In the genomic region with DNA sequence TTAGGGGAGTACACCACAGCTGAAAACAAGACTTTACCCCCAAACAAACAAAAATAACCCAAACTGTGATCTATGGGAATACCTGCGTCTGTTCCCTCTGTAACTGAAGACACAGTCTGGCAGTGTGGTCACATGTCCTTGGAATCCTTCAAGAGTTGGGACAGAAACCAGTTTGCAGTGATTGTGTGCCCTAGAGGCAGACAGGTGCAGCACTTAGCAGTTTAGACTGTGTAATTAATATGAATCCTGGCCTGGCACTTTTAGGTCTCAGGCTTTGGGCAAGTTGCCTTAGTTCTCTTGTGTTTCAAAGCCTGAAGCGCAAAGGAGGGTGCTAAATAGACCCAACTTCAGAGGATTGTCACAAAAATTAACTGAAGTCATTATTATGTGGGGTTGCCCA, we compare ENCODE assay signal across 10 mouse cellular contexts.
DNase-seq lines count a peak whose midpoint lies in the region; ATAC-seq and TF ChIP-seq lines count a peak whose summit lies in the region.
"Had no signal": no experiment of that assay in that cellular context is flagged by ENCODE, and none has a peak within 500 bp of the region (broad histone marks: within the 10 kb centered on the region; RNA-seq: fewer than 3 reads in every experiment).

No protein-coding gene starts in this region.

- H3K9ac ChIP-seq in kidney, embryonic 14.5 days (ENCODE audit: low read depth, low read length) = no peak overlapping the region
- H3K9ac ChIP-seq in forebrain, embryonic 16.5 days (replicated peaks; ENCODE audit: low read depth, low read length) = no peak overlapping the region
- no peak overlapping the region for H3K9ac ChIP-seq in lung, postnatal 0 days (replicated peaks; ENCODE audit: low read depth)
- H3K9ac ChIP-seq: liver, embryonic 14.5 days had no signal

- ATAC-seq in kidney, embryonic 14.5 days (ENCODE audit: low FRiP score, low TSS enrichment) = no peak
- peak; percentile 71 for ATAC-seq in forebrain, embryonic 16.5 days
- ATAC-seq in lung, postnatal 0 days = no peak

- TF ChIP-seq CTCF in lung, postnatal 0 days (IDR thresholded peaks at IDR 0.05) = no peak

- H3K4me3 ChIP-seq in kidney, embryonic 14.5 days (ENCODE audit: low read length) = no peak overlapping the region
- H3K4me3 ChIP-seq in forebrain, embryonic 16.5 days (replicated peaks; ENCODE audit: low read length) = no peak overlapping the region
- no peak overlapping the region for H3K4me3 ChIP-seq in myocyte
- no peak overlapping the region for H3K4me3 ChIP-seq in lung, postnatal 0 days (ENCODE audit: low read depth, low read length)

- no peak overlapping the region for H3K4me2 ChIP-seq in kidney, embryonic 14.5 days (replicated peaks; ENCODE audit: low read depth, low read length)
- no peak overlapping the region for H3K4me2 ChIP-seq in forebrain, embryonic 16.5 days (ENCODE audit: low read length)
- peak overlapping the region; percentile 37 for H3K4me2 ChIP-seq in myocyte (ENCODE audit: low read depth)
- no peak overlapping the region for H3K4me2 ChIP-seq in lung, postnatal 0 days (replicated peaks; ENCODE audit: low read depth, low read length)

- peaks cover 46% of the 10 kb centered on the region for H3K4me1 ChIP-seq in kidney, embryonic 14.5 days (ENCODE audit: control insufficient read depth, insufficient read depth, low read length)
- H3K4me1 ChIP-seq in forebrain, embryonic 16.5 days (replicated peaks; ENCODE audit: control insufficient read depth, insufficient read depth, low read length) = peaks cover 43% of the 10 kb centered on the region
- H3K4me1 ChIP-seq in lung, postnatal 0 days (ENCODE audit: insufficient read depth, low read depth, low read length) = peaks cover 23% of the 10 kb centered on the region; the same call in 1 of the 2 replicates

- H3K36me3 ChIP-seq in kidney, embryonic 14.5 days (ENCODE audit: control insufficient read depth, insufficient read depth, low read length) = peaks cover 6% of the 10 kb centered on the region; the same call in 1 of the 2 replicates
- H3K36me3 ChIP-seq in forebrain, embryonic 16.5 days (ENCODE audit: control insufficient read depth, insufficient read depth) = no peaks in the 10 kb centered on the region
- no peaks in the 10 kb centered on the region for H3K36me3 ChIP-seq in myocyte (ENCODE audit: control insufficient read depth, insufficient read depth)
- no peaks in the 10 kb centered on the region for H3K36me3 ChIP-seq in lung, postnatal 0 days (ENCODE audit: insufficient read depth, low read length)

- no peak for TF ChIP-seq EP300 in lung, postnatal 0 days (IDR thresholded peaks at IDR 0.05)

- no peaks in the 10 kb centered on the region for H3K27me3 ChIP-seq in kidney, embryonic 14.5 days (ENCODE audit: control insufficient read depth, insufficient read depth, low read length)
- H3K27me3 ChIP-seq in forebrain, embryonic 16.5 days (replicated peaks; ENCODE audit: control insufficient read depth, insufficient read depth, low read length) = no peaks in the 10 kb centered on the region
- H3K27me3 ChIP-seq in myocyte (ENCODE audit: control insufficient read depth, insufficient read depth, insufficient read length) = no peaks in the 10 kb centered on the region
- H3K27me3 ChIP-seq in lung, postnatal 0 days (replicated peaks; ENCODE audit: insufficient read depth, low read length) = no peaks in the 10 kb centered on the region

- peak; percentile 52 to 57 for DNase-seq in cerebellum, postnatal 10 days
- DNase-seq in cerebellum, adult 11 months = no peak
- DNase-seq in kidney, postnatal 4 days = no peak
- no peak for DNase-seq in thymus, adult 18-20 months
- no peak for DNase-seq in lung, postnatal 0 days (ENCODE audit: low spot score)
- DNase-seq: layer of hippocampus, postnatal 36 days had no signal

- TF ChIP-seq POLR2A in myocyte (IDR thresholded peaks at IDR 0.05; ENCODE audit: insufficient read length, low read depth) = no peak

- H3ac ChIP-seq in myocyte (ENCODE audit: control insufficient read depth, insufficient read length) = no peak overlapping the region

- H3K79me2 ChIP-seq in myocyte (ENCODE audit: control insufficient read depth, insufficient read depth) = peaks cover 80% of the 10 kb centered on the region

- no peaks in the 10 kb centered on the region for H3K9me3 ChIP-seq in kidney, embryonic 14.5 days (ENCODE audit: control insufficient read depth, low read length)
- no peaks in the 10 kb centered on the region for H3K9me3 ChIP-seq in forebrain, embryonic 16.5 days (ENCODE audit: control insufficient read depth, low read length)
- no peaks in the 10 kb centered on the region for H3K9me3 ChIP-seq in lung, postnatal 0 days (ENCODE audit: low read length)

- 74% methylated on average over 2 of the region's 2 CpGs for WGBS in kidney, embryonic 14.5 days
- 19% methylated on average over 2 of the region's 2 CpGs for WGBS in forebrain, embryonic 16.5 days
- WGBS in lung, postnatal 0 days = 81% methylated on average over 2 of the region's 2 CpGs

- H3K27ac ChIP-seq in kidney, embryonic 14.5 days (ENCODE audit: low read depth, low read length) = peak overlapping the region; percentile 37; the same call in 1 of the 2 replicates
- H3K27ac ChIP-seq in forebrain, embryonic 16.5 days (ENCODE audit: low read length) = peak overlapping the region; percentile 61; the same call in 1 of the 2 replicates
- no peak overlapping the region for H3K27ac ChIP-seq in lung, postnatal 0 days (ENCODE audit: low read length)
- H3K27ac ChIP-seq: liver, embryonic 14.5 days had no signal

TF ChIP-seq in myocyte, 11 proteins besides CTCF, POLR2A, EP300 and RAD21:
- TF ChIP-seq USF1 (IDR thresholded peaks at IDR 0.05; ENCODE audit: low read depth) (peak; percentile 60), MYOD1 (IDR thresholded peaks at IDR 0.05; ENCODE audit: control insufficient read depth in 1 of 3, insufficient read length in 2 of 3, low read depth in 2 of 3) (peak in 2 of 3 experiments; percentile 38 to 81), TCF3 (IDR thresholded peaks at IDR 0.05; ENCODE audit: insufficient read length, low read depth) (no peak), MYOG (IDR thresholded peaks at IDR 0.05; ENCODE audit: control insufficient read depth in 1 of 3, insufficient read depth in 1 of 3, insufficient read length in 2 of 3, low read depth in 2 of 3) (peak in 1 of 3 experiments; percentile 25)

Comparison
In these comparisons a context has a peak if more than half of its experiments do, and no peak if none do; other contexts are left out.
1. DNase-seq: peak in cerebellum, postnatal 10 days (2 of 2); none in cerebellum, adult 11 months (single experiment), kidney, postnatal 4 days (0 of 2), thymus, adult 18-20 months (0 of 2) and lung, postnatal 0 days (single experiment).